Mouse (Mus musculus) liver, embryonic 14.5 days (tissue): ENCODE measurements around the gene Fbxl4.

Source experiments
- CTCF ChIP-seq: IDR thresholded peaks from 2 replicates; pipeline ENCODE4 v1.5.1; 2016; ENCODE audit warnings: antibody characterized with exemption, low read depth, control low read depth
- EP300 ChIP-seq: IDR thresholded peaks from 2 replicates; pipeline ENCODE4 v1.6.1; 2016; ENCODE audit warnings: antibody characterized with exemption, low read depth

DNA sequence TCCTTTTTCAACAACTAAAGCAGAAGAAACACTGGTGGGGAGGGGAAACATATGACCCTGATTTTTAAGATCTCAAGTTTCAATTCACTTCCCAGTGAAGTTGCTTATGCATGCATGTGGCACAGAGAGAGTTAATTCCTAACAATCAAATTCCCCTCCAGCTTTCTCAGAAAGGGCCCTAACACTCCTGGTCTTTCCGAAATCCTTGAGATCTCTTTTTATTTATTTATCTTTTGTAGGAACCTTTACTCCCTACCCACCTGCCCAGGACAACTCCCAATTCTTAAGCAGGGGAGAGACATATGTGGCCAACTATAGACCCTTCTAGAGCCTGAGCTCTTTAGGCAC lies 123.5 kb downstream of the Fbxl4 start:
- TF ChIP-seq EP300 (no peak), CTCF (no peak)
